Mouse (Mus musculus) retina, embryonic 14.5 days (tissue): ENCODE data around the gene Pou5f1.
A peak's percentile ranks its signal among the peaks of the same experiment; 100 is the strongest.

Source experiments
- DNase-seq: peaks from one replicate; pipeline ENCODE4 v3.0.0-alpha.2; 2015; ENCODE audit warnings: low spot score

The Pou5f1 gene

GRCm38 (mm10) chr17:35512916-35513626 lies 7.3 kb downstream of the Pou5f1 start:
- DNase-seq = no peak

- peak; percentile 81 for DNase-seq
Measured at GRCm38 (mm10) chr17:35513886-35514285, 8.1 kb downstream of the Pou5f1 start.

- no peak for DNase-seq
Measured at GRCm38 (mm10) chr17:35514756-35515155, 8.9 kb downstream of the Pou5f1 start.

- DNase-seq = peak; percentile 51
Measured at GRCm38 (mm10) chr17:35515911-35516640, 10.3 kb downstream of the Pou5f1 start.

- DNase-seq = peak; percentile 98
Measured at GRCm38 (mm10) chr17:35516652-35517500, 11.1 kb downstream of the Pou5f1 start, which contains the start of the genes Tcf19 and Cchcr1. Tcf19 (minus strand) TSS chr17:35516824. Cchcr1 (plus strand) TSS chr17:35517100.

GRCm38 (mm10) chr17:35517526-35517925 lies 11.7 kb downstream of the Pou5f1 start:
- DNase-seq = peak; percentile 32

GRCm38 (mm10) chr17:35524354-35524753 lies 18.5 kb downstream of the Pou5f1 start:
- no peak for DNase-seq

- DNase-seq = no peak
Measured at GRCm38 (mm10) chr17:35526644-35527043, 20.8 kb downstream of the Pou5f1 start.

GRCm38 (mm10) chr17:35532360-35532759 lies 26.5 kb downstream of the Pou5f1 start:
- DNase-seq = no peak

GRCm38 (mm10) chr17:35532901-35533300 lies 27.1 kb downstream of the Pou5f1 start, which contains the start of gene Psors1c2:
Psors1c2 (plus strand) TSS chr17:35533201.
- no peak for DNase-seq

GRCm38 (mm10) chr17:35534343-35534742 lies 28.5 kb downstream of the Pou5f1 start:
- peak; percentile 89 for DNase-seq

- DNase-seq = no peak
Measured at GRCm38 (mm10) chr17:35537421-35537820, 31.6 kb downstream of the Pou5f1 start.

GRCm38 (mm10) chr17:35538476-35538875 lies 32.7 kb downstream of the Pou5f1 start:
- DNase-seq = no peak

GRCm38 (mm10) chr17:35539540-35539939 lies 33.7 kb downstream of the Pou5f1 start:
- no peak for DNase-seq

- no peak for DNase-seq
Measured at GRCm38 (mm10) chr17:35542761-35543411, 37.1 kb downstream of the Pou5f1 start.

GRCm38 (mm10) chr17:35543412-35543861 lies 37.6 kb downstream of the Pou5f1 start:
- peak; percentile 11 for DNase-seq

- DNase-seq = no peak
Measured at GRCm38 (mm10) chr17:35544001-35544400, 38.2 kb downstream of the Pou5f1 start.

GRCm38 (mm10) chr17:35544680-35545079 lies 38.9 kb downstream of the Pou5f1 start:
- DNase-seq = peak; percentile 83

- DNase-seq = no peak
Measured at GRCm38 (mm10) chr17:35547465-35547864, 41.6 kb downstream of the Pou5f1 start.

- DNase-seq = no peak
Measured at GRCm38 (mm10) chr17:35548636-35549035, 42.8 kb downstream of the Pou5f1 start.

- DNase-seq = no peak
Measured at GRCm38 (mm10) chr17:35549437-35550142, 43.8 kb downstream of the Pou5f1 start.
